Mouse (Mus musculus) right cerebral cortex, postnatal 14 days (tissue): ENCODE measurements around the gene Rec114.

Experiments
- DNase-seq: peaks from one replicate; pipeline ENCODE4 v3.0.0; 2022

Gene Rec114

GRCm38 (mm10) chr9:58743702-58744248 lies at the start of gene Rec114:
Gene Rec114, minus strand, starts transcription at chr9:58743964.
- no peak for DNase-seq

GRCm38 (mm10) chr9:58789476-58789875 lies 45.7 kb upstream of the Rec114 start:
- no peak for DNase-seq

GRCm38 (mm10) chr9:58775363-58775762 lies 31.6 kb upstream of the Rec114 start:
- DNase-seq, result no peak

- DNase-seq, result no peak
These were observed 31.0 kb upstream of the Rec114 start for GRCm38 (mm10) chr9:58774761-58775160.

- DNase-seq, result no peak
These were observed 26.2 kb upstream of the Rec114 start for GRCm38 (mm10) chr9:58769943-58770342.

GRCm38 (mm10) chr9:58766959-58767955 lies 23.5 kb upstream of the Rec114 start:
- no peak for DNase-seq

GRCm38 (mm10) chr9:58764354-58764753 lies 20.6 kb upstream of the Rec114 start:
- DNase-seq, result no peak

GRCm38 (mm10) chr9:58763114-58763513 lies 19.4 kb upstream of the Rec114 start:
- DNase-seq, result no peak

- no peak for DNase-seq
These were observed 18.3 kb upstream of the Rec114 start for GRCm38 (mm10) chr9:58762086-58762485.

- no peak for DNase-seq
These were observed 15.0 kb upstream of the Rec114 start for GRCm38 (mm10) chr9:58758754-58759153.

- no peak for DNase-seq
These were observed 12.8 kb upstream of the Rec114 start for GRCm38 (mm10) chr9:58756371-58757132.

GRCm38 (mm10) chr9:58753606-58754005 lies 9.8 kb upstream of the Rec114 start:
- DNase-seq, result no peak

GRCm38 (mm10) chr9:58748142-58748541 lies 4.4 kb upstream of the Rec114 start:
- no peak for DNase-seq

GRCm38 (mm10) chr9:58747328-58747755 lies 3.6 kb upstream of the Rec114 start:
- DNase-seq, result no peak

- DNase-seq, result no peak
These were observed 1.1 kb downstream of the Rec114 start for GRCm38 (mm10) chr9:58742692-58743091.

- no peak for DNase-seq
These were observed 2.4 kb downstream of the Rec114 start for GRCm38 (mm10) chr9:58741369-58741768.

GRCm38 (mm10) chr9:58739791-58740190 lies 4.0 kb downstream of the Rec114 start:
- no peak for DNase-seq

- DNase-seq, result no peak
These were observed 20.6 kb downstream of the Rec114 start for GRCm38 (mm10) chr9:58723165-58723564.

- no peak for DNase-seq
These were observed 21.6 kb downstream of the Rec114 start for GRCm38 (mm10) chr9:58722151-58722550.

GRCm38 (mm10) chr9:58721021-58721420 lies 22.7 kb downstream of the Rec114 start:
- DNase-seq, result no peak

GRCm38 (mm10) chr9:58720167-58720566 lies 23.6 kb downstream of the Rec114 start:
- no peak for DNase-seq

GRCm38 (mm10) chr9:58719471-58719870 lies 24.3 kb downstream of the Rec114 start:
- no peak for DNase-seq

GRCm38 (mm10) chr9:58718964-58719363 lies 24.8 kb downstream of the Rec114 start:
- no peak for DNase-seq
